Mouse (Mus musculus) lung, embryonic 15.5 days (tissue): ENCODE results near the gene Hk2. TPM values are rescaled to one million over a fixed set of nuclear protein-coding genes. Genes with fewer than 3 reads are reported as not detected.
A peak's percentile ranks its signal among the peaks of the same experiment; 100 is the strongest.

Source experiments
- ATAC-seq: fragments of 200-750 bp; cut with Nextera tagmentation; 2 replicates; pipeline ENCODE4 v1.8.0; 2017; ENCODE audit warnings: moderate number of reproducible peaks, borderline replicate concordance; ENCODE audit not compliant: low FRiP score, low TSS enrichment; ENCODE audit errors: extremely low read depth
- H3K27ac ChIP-seq: fragments of 300-500 bp; sonication (generic); 2 replicates; pipeline ENCODE4 v1.5.1; 2015; ENCODE audit warnings: moderate library complexity, mild to moderate bottlenecking, inconsistent platforms
- H3K27me3 ChIP-seq: fragments of 300-500 bp; sonication (generic); 2 replicates; pipeline ENCODE4 v1.6.1; 2015; ENCODE audit warnings: inconsistent platforms
- H3K36me3 ChIP-seq: fragments of 300-500 bp; sonication (generic); 2 replicates; pipeline ENCODE4 v1.6.1; 2015; ENCODE audit warnings: inconsistent platforms
- H3K4me1 ChIP-seq: fragments of 300-500 bp; sonication (generic); 2 replicates; pipeline ENCODE4 v1.6.1; 2015; ENCODE audit warnings: inconsistent platforms
- H3K4me2 ChIP-seq: fragments of 300-500 bp; sonication (generic); 2 replicates; pipeline ENCODE4 v1.6.1; 2015; ENCODE audit warnings: inconsistent platforms, mild to moderate bottlenecking, moderate library complexity
- H3K4me3 ChIP-seq: fragments of 300-500 bp; sonication (generic); 2 replicates; pipeline ENCODE4 v1.5.1; 2015; ENCODE audit warnings: mild to moderate bottlenecking, inconsistent platforms
- H3K9ac ChIP-seq: fragments of 300-500 bp; sonication (generic); 2 replicates; pipeline ENCODE4 v1.6.1; 2015; ENCODE audit warnings: inconsistent platforms
- H3K9me3 ChIP-seq: fragments of 300-500 bp; sonication (generic); 2 replicates; pipeline ENCODE4 v1.6.1; 2016; ENCODE audit warnings: inconsistent platforms
- WGBS: fragments of 180-500 bp; shearing (Covaris S2); methylation state at CpG from one replicate; pipeline ENCODE4 v1.1.7; 2015; 5-methylcytosine and 5-hydroxymethylcytosine counted together
- polyA plus RNA-seq: library from polyadenylated mRNA; unstranded; fragments of >200 nt; fragmentation: Nextera tagmentation; extraction: Ambion mirVana; gene quantifications from 2 replicates; pipeline ENCODE4 v1.2.1, GENCODE M21; 2015

The Hk2 gene
- polyA plus RNA-seq, 1 experiment from 2014 or later, result 19.9 TPM

DNA sequence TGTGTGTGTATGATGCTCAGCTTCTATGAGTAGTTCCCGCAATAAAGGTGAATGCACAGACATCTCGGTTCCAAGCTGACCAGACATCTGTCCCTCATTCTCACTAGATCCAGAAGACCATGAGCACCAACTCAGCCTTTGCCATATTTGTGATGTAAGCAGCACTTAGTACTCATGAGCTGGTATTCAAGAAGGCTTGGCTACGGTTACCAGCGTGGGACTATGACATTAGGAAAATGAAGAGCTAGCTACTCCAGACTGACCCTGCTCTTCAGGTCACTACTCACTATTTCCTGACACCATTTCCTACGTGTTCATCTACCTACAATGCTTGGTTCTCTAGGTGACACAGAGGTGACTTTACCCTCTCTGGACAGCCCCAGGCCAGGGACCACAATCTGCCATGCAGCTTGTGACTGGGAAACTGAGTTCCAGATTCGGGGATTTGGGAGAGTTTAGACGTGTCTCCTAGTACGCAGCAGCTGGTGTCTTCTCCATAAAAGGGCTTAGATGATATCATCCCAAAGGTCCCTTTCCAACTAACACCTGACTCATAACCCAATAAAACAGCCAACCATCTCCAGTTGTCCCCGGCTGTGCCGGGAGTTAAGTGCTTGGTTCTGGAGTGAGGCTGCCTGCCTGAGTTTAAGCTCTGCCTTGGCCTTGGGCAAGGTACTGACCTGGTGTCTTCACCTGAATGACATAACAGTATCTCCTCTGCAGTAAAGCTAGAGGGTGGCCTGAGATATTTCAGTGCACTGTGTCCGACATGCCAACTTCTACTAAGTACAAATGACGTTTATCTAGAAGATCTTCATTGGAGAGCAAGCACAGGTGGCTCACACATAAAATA is 6.3 kb downstream of the Hk2 start:
- no peak overlapping the region for H3K4me2 ChIP-seq
- no peaks in the 10 kb centered on the region for H3K9me3 ChIP-seq
- H3K36me3 ChIP-seq, result no peaks in the 10 kb centered on the region
- peaks cover 32% of the 10 kb centered on the region for H3K4me1 ChIP-seq
- no peak for ATAC-seq
- H3K27ac ChIP-seq, result no peak overlapping the region
- WGBS, result 84% methylated on average over 12 of the region's 12 CpGs
- no peaks in the 10 kb centered on the region for H3K27me3 ChIP-seq
- H3K4me3 ChIP-seq, result no peak overlapping the region
- H3K9ac ChIP-seq, result no peak overlapping the region

DNA sequence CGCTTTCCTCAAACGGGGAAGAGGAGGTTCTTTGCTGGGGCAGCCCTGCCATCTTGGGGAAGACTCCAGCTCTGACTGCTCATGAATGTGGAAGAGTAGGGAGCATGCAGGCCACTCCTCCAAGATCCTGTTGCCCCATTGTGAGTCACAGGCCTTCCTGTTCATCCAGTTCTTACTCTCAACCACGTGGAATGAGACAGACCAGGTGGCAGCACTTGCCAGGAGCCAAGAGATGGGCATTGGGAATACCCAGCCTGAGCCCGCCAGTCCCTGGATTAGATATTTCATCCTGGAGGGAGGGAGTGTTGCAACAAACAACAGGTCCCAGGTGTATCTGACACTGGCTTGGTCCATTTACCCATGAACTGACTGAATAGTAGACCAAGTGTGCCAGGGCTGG is 7.6 kb downstream of the Hk2 start:
- Histone ChIP-seq H3K9ac (no peak overlapping the region), H3K27ac (no peak overlapping the region), H3K4me3 (no peak overlapping the region), H3K4me1 (peaks cover 37% of the 10 kb centered on the region), H3K36me3 (no peaks in the 10 kb centered on the region), H3K27me3 (no peaks in the 10 kb centered on the region), H3K4me2 (no peak overlapping the region), H3K9me3 (no peaks in the 10 kb centered on the region)
- no peak for ATAC-seq
- 61% methylated on average over 4 of the region's 4 CpGs for WGBS

DNA sequence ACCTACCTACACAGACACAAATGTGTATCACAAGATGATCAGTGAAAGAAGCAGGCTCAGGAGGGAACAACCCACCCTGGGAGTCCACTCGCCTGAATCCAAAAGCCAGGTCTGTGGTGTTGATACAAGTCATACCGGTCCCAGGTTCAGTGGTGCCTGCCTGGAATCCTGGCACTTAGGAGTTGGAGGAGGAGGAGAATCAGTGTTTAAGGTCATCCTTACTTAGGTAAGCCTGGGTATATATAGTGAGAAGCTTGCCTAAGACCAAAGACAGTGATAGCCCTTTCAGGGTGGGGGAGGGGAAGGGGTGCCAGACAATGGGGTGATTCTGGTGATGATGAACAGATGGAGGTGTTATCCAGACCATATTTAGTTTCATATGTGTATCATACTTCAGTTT is 9.0 kb downstream of the Hk2 start:
- Histone ChIP-seq H3K9me3 (no peaks in the 10 kb centered on the region), H3K27me3 (no peaks in the 10 kb centered on the region), H3K4me3 (no peak overlapping the region), H3K4me2 (no peak overlapping the region), H3K27ac (no peak overlapping the region), H3K4me1 (peaks cover 31% of the 10 kb centered on the region), H3K9ac (no peak overlapping the region), H3K36me3 (no peaks in the 10 kb centered on the region)
- ATAC-seq, result no peak
- WGBS, result 86% methylated on average over 2 of the region's 2 CpGs

DNA sequence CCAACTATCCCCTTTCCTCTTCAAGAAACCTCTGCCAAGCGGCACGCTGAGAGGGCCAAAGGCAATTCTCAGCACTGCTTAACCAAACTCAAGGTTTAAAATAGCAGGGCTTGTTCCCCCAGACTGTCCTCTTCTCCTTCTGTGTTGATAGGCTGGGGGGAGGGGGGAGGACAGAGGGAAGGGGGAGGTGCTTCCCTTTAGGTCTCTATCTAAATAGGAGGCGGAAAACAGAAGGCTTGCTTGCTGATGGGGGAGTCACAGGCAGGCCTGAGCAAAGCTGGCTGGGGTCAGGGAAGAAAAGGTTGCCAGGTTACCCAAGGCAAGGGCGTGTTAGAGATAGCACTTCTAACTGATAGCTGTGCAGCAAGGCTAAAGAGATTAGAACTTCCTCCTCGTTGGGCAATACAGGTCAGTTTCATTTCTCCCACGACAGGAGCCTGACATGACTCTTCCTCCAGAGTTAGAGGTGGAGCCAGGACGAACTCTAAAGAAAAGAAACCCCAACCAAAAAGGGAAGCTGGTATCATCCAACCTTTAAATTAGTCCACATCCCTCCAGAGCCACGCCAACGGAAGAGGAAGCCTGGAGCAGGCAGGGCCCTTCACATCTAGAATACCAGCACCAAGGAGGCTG is 10.3 kb downstream of the Hk2 start:
- peak overlapping the region; percentile 8; the same call in 1 of the 2 replicates for H3K4me2 ChIP-seq
- no peaks in the 10 kb centered on the region for H3K36me3 ChIP-seq
- H3K9ac ChIP-seq, result no peak overlapping the region
- H3K4me3 ChIP-seq, result no peak overlapping the region
- H3K9me3 ChIP-seq, result no peaks in the 10 kb centered on the region
- peaks cover 31% of the 10 kb centered on the region for H3K4me1 ChIP-seq
- 15% methylated on average over 9 of the region's 9 CpGs for WGBS
- peak overlapping the region; percentile 55 for H3K27ac ChIP-seq
- peak; percentile 46; the same call in 1 of the 2 replicates for ATAC-seq
- no peaks in the 10 kb centered on the region for H3K27me3 ChIP-seq

DNA sequence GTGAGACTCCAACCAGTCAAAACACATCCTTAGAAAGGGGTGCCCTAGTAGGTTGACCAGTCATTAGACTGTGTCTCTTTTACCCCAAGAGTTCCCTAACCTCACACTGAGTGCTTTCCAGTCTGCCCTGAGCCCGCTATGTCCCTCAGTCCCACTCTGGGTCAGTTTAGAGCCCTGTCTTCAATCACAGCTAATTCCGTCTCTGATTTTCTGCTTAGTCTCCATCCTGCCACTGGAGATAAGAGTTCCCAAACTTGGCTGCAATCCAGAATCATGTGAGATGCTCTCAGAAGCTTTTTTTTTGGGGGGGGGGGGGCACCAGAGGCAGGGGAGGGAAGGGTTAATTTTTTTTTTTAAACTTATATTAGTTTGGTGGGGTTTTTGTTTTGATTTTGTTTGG is 11.5 kb downstream of the Hk2 start:
- Histone ChIP-seq H3K9ac (no peak overlapping the region), H3K4me1 (peaks cover 31% of the 10 kb centered on the region), H3K27me3 (no peaks in the 10 kb centered on the region), H3K4me3 (no peak overlapping the region), H3K4me2 (no peak overlapping the region), H3K9me3 (no peaks in the 10 kb centered on the region), H3K27ac (0 out of 2 replicates have a peak overlapping the region, but pooled peaks have one; percentile 33), H3K36me3 (no peaks in the 10 kb centered on the region)
- WGBS, result 23% methylated on average over 2 of the region's 2 CpGs
- ATAC-seq, result no peak

DNA sequence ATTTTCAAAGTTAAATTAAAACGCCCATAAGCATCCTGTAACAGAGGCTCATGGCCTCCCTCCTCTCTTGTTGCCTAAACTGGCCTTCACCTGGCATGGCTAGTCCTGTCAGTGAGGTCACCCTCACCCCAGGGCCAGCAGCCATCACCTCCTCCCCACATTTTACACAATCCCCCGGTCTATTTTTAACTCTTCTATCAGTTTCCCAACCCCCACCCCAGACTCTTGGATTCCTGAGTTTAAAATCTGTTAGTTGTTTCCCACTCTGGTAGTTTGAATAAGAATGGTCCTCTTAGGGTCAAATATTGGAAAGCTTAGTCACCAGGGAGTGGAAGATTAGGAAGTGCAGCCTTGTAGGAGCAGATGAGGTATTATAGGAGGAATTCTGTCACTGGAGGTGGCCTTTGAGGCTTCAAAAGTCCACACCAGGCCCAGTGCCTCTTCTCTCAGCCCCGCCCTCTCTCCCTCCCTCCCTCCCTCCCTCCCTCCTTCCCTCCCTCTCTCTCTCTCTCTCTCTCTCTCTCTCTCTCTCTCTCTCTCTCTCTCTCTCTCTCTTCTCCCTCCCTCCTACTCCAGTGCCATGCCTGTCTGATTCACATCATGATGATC is 13.4 kb downstream of the Hk2 start:
- Histone ChIP-seq H3K27ac (no peak overlapping the region), H3K4me1 (peaks cover 31% of the 10 kb centered on the region), H3K4me2 (no peak overlapping the region), H3K27me3 (no peaks in the 10 kb centered on the region), H3K4me3 (no peak overlapping the region), H3K9ac (no peak overlapping the region), H3K9me3 (no peaks in the 10 kb centered on the region), H3K36me3 (no peaks in the 10 kb centered on the region)
- WGBS, result 54% methylated on average over 3 of the region's 3 CpGs
- no peak for ATAC-seq

DNA sequence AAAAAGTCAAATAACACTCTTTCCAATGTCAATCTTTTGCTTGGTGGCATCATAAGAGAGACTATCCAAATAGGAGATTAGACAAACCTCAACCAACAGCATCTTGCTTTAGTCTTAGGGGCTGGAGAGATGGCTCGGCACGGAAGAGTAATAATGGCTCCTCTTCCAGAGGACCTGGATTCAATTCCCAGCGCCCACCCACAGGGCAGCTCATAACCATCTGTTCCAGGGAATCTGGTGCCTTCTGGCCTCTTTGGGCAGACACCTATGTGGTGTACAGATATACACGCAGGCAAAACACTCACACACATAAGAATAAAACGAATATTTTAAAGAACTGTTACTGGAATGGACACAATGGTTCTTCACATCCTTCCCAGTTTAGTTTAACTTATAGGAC is 15.0 kb downstream of the Hk2 start:
- H3K27ac ChIP-seq, result no peak overlapping the region
- no peak for ATAC-seq

DNA sequence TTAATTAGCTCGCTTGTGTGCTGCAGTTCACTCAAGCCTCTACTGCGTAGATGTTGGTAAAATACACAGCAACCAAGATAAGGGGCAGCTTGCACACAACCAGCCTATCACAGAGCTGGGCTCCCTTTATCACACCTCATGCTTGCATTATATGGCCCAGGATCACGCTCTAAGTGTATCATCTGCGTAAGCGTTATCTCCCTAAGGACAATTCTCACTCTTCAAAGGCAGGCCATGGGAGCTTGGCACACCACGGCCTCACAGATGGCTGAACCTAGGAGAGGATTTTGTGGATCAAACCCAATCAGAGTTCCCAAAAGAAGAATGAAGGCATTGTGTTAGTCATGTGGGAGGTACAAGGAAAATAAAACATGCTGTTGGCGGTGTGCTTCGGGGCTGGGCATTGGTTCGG is 17.4 kb downstream of the Hk2 start:
- Histone ChIP-seq H3K9ac (no peak overlapping the region), H3K27ac (no peak overlapping the region)
- 82% methylated on average over 9 of the region's 9 CpGs for WGBS

More for the DNA sequence above, 15.0 kb downstream of the Hk2 start:
- H3K27me3 ChIP-seq, result no peaks in the 10 kb centered on the region
- H3K9me3 ChIP-seq, result no peaks in the 10 kb centered on the region
- H3K4me2 ChIP-seq, result no peak overlapping the region
- H3K4me3 ChIP-seq, result no peak overlapping the region
- no peaks in the 10 kb centered on the region for H3K36me3 ChIP-seq
- peaks cover 27% of the 10 kb centered on the region for H3K4me1 ChIP-seq
- no peak overlapping the region for H3K9ac ChIP-seq
- WGBS, result 86% methylated on average over 5 of the region's 5 CpGs

DNA sequence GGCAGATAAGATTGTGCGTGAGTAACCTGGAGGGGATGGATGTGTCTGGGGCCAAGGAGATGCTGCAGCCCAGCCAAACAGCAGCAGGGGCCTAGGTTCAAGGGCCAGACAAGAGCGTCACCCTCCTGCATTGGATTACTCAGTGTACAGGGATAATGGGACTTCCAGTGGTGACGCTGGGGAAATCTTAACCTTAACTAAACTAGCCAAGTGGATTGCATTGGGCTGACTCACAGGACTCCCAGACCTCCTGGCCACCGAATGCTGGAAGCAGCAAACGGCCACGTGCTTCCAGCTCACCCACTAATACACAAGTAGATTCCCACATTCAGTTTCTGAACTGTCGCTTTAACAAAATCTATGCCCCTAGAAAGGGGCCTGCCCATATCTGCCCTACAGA is 18.0 kb downstream of the Hk2 start:
- Histone ChIP-seq H3K36me3 (no peaks in the 10 kb centered on the region), H3K9me3 (no peaks in the 10 kb centered on the region), H3K4me3 (no peak overlapping the region), H3K4me2 (no peak overlapping the region), H3K27ac (no peak overlapping the region), H3K4me1 (0 out of 2 replicates have a peak, but pooled peaks cover 5% of the 10 kb centered on the region), H3K9ac (no peak overlapping the region), H3K27me3 (no peaks in the 10 kb centered on the region)
- no peak for ATAC-seq
- WGBS, result 89% methylated on average over 7 of the region's 7 CpGs

More for the DNA sequence above, 17.4 kb downstream of the Hk2 start:
- H3K4me3 ChIP-seq, result no peak overlapping the region
- H3K36me3 ChIP-seq, result no peaks in the 10 kb centered on the region
- H3K4me1 ChIP-seq, result 0 out of 2 replicates have a peak, but pooled peaks cover 5% of the 10 kb centered on the region
- no peak overlapping the region for H3K4me2 ChIP-seq
- H3K9me3 ChIP-seq, result no peaks in the 10 kb centered on the region
- H3K27me3 ChIP-seq, result no peaks in the 10 kb centered on the region
- ATAC-seq, result no peak

DNA sequence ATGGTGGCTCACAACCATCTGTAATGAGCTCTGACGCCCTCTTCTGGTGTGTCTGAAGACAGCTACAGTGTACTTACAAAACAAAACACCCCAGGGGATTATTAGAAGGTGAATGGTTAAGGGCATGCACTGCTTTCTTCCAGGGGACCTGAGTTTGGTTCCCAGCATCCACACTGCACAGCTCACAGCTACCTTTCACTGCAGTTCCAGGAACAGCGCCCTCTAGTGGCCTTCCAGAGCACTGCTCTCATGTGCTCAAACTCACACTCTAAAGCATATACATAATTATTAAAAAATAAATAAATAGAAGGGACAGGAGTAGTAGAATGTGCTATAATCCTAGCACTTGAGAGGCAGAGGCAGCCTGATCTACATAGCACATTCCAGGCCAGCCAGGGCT is 18.9 kb downstream of the Hk2 start:
- Histone ChIP-seq H3K27me3 (no peaks in the 10 kb centered on the region), H3K9ac (no peak overlapping the region), H3K9me3 (no peaks in the 10 kb centered on the region), H3K36me3 (no peaks in the 10 kb centered on the region), H3K4me1 (no peaks in the 10 kb centered on the region), H3K4me2 (no peak overlapping the region), H3K27ac (no peak overlapping the region), H3K4me3 (no peak overlapping the region)
- WGBS, result 36% methylated on average over 2 of the region's 2 CpGs
- no peak for ATAC-seq

DNA sequence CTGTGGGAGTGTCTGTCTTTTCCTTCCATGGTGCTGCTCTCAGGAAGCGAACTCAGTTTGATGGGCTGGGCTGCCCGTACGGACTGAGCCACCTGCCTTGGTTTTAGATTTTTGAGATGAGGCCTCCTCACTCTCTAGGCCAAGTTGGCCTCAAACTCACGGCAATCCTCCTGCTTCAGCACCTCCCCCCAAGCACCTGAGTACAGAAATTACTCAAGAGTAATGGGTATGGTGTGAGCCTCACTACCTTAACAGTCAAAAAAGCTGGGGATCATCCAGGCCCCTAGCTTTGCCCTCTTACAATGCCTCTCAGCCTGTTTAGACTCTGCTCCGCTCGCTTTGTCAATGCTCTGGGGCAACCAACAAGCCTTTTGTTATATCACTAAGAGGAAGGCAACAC is 19.5 kb downstream of the Hk2 start:
- H3K27ac ChIP-seq, result no peak overlapping the region
- 85% methylated on average over 6 of the region's 6 CpGs for WGBS
- H3K4me3 ChIP-seq, result no peak overlapping the region
- H3K4me2 ChIP-seq, result no peak overlapping the region
- H3K4me1 ChIP-seq, result no peaks in the 10 kb centered on the region
- no peaks in the 10 kb centered on the region for H3K27me3 ChIP-seq
- H3K9me3 ChIP-seq, result no peaks in the 10 kb centered on the region
- no peak for ATAC-seq
- no peak overlapping the region for H3K9ac ChIP-seq
- H3K36me3 ChIP-seq, result no peaks in the 10 kb centered on the region
